Mouse (Mus musculus) hindbrain, embryonic 14.5 days (tissue): ENCODE measurements around the gene Gm10135. TPM values are rescaled to one million over a fixed set of nuclear protein-coding genes. Genes with fewer than 3 reads are reported as not detected.
A peak's percentile ranks its signal among the peaks of the same experiment; 100 is the strongest.
"Not testable (repeated sequence)": the region's sequence is repeated elsewhere in the genome, so short reads cannot be mapped to it uniquely, and the experiment has no call there.

ENCODE experiments used
- ATAC-seq: fragments of 200-750 bp; cut with Nextera tagmentation; 2 replicates; pipeline ENCODE4 v1.8.0; 2017; ENCODE audit warnings: moderate number of reproducible peaks, mild to moderate bottlenecking, moderate TSS enrichment, moderate library complexity; ENCODE audit not compliant: low FRiP score
- DNase-seq: peaks from one replicate; pipeline ENCODE4 v3.0.0-alpha.2; 2015; ENCODE audit warnings: low spot score
- H3K27ac ChIP-seq: fragments of 300-500 bp; sonication (generic); 2 replicates; pipeline ENCODE4 v1.5.1; 2014; ENCODE audit warnings: mild to moderate bottlenecking, moderate library complexity
- H3K27me3 ChIP-seq: fragments of 300-500 bp; sonication (generic); 2 replicates; pipeline ENCODE4 v1.6.1; 2014; ENCODE audit warnings: mild to moderate bottlenecking, low read length, mixed read lengths; ENCODE audit not compliant: control insufficient read depth, insufficient read depth
- H3K36me3 ChIP-seq: fragments of 300-500 bp; sonication (generic); replicated peaks from 2 replicates; pipeline ENCODE4 v1.6.1; 2014; ENCODE audit not compliant: control insufficient read depth, insufficient read depth
- H3K4me1 ChIP-seq: fragments of 300-500 bp; sonication (generic); replicated peaks from 2 replicates; pipeline ENCODE4 v1.6.1; 2014; ENCODE audit warnings: antibody characterized with exemption, low read length, mixed read lengths; ENCODE audit not compliant: control insufficient read depth, insufficient read depth
- H3K4me2 ChIP-seq: fragments of 300-500 bp; sonication (generic); replicated peaks from 2 replicates; pipeline ENCODE4 v1.6.1; 2014; ENCODE audit warnings: mild to moderate bottlenecking, moderate library complexity
- H3K4me3 ChIP-seq: fragments of 300-500 bp; sonication (generic); replicated peaks from 2 replicates; pipeline ENCODE4 v1.5.1; 2014; ENCODE audit warnings: mild to moderate bottlenecking, low read length
- H3K9ac ChIP-seq: fragments of 300-500 bp; sonication (generic); 2 replicates; pipeline ENCODE4 v1.6.1; 2014
- H3K9me3 ChIP-seq: fragments of 300-500 bp; sonication (generic); 2 replicates; pipeline ENCODE4 v1.6.1; 2016; ENCODE audit warnings: low read length; ENCODE audit not compliant: control insufficient read depth
- WGBS: fragments of 180-500 bp; shearing (Covaris S2); extraction: QIAGEN DNeasy Blood & Tissue Kit; methylation state at CpG from one replicate; pipeline ENCODE4 v1.1.7; 2014; 5-methylcytosine and 5-hydroxymethylcytosine counted together
- polyA plus RNA-seq: library from polyadenylated mRNA; unstranded; fragments of >200 nt; fragmentation: Nextera tagmentation; extraction: Ambion mirVana; gene quantifications from 2 replicates; pipeline ENCODE4 v1.2.1, GENCODE M21; 2014

Gm10135 gene
- not detected in 2 replicates for polyA plus RNA-seq

- 95% methylated on average over 7 of the region's 7 CpGs for WGBS
- H3K27me3 ChIP-seq, result no peaks in the 10 kb centered on the region
- H3K36me3 ChIP-seq, result peaks cover 45% of the 10 kb centered on the region
- H3K4me2 ChIP-seq, result no peak within 1 kb of the TSS
- DNase-seq, result no peak
- ATAC-seq, result no peak
- H3K4me3 ChIP-seq, result no peak within 1 kb of the TSS
- H3K9ac ChIP-seq, result no peak within 1 kb of the TSS
- H3K4me1 ChIP-seq, result no peaks in the 10 kb centered on the region
- no peak within 1 kb of the TSS for H3K27ac ChIP-seq
- H3K9me3 ChIP-seq, result no peaks in the 10 kb centered on the region
These were observed at the start of gene Gm10135 for GRCm38 (mm10) chr5:72974602-72975001. Gene Gm10135 (minus strand): TSS chr5:72974702.

- Histone ChIP-seq H3K9ac (no peak overlapping the region), H3K27ac (no peak overlapping the region), H3K9me3 (no peaks in the 10 kb centered on the region), H3K4me2 (no peak overlapping the region), H3K4me1 (no peaks in the 10 kb centered on the region), H3K27me3 (no peaks in the 10 kb centered on the region), H3K36me3 (peaks cover 67% of the 10 kb centered on the region), H3K4me3 (no peak overlapping the region)
- no peak for ATAC-seq
- 95% methylated on average over 13 of the region's 13 CpGs for WGBS
- no peak for DNase-seq
These were observed 49.3 kb upstream of the Gm10135 start for GRCm38 (mm10) chr5:73023801-73024200.

GRCm38 (mm10) chr5:73014745-73015144 is 40.2 kb upstream of the Gm10135 start:
- Histone ChIP-seq H3K27ac (no peak overlapping the region), H3K9ac (no peak overlapping the region), H3K9me3 (no peaks in the 10 kb centered on the region), H3K27me3 (peaks cover 4% of the 10 kb centered on the region; the same call in 1 of the 2 replicates), H3K4me3 (no peak overlapping the region), H3K4me2 (no peak overlapping the region), H3K36me3 (no peaks in the 10 kb centered on the region), H3K4me1 (no peaks in the 10 kb centered on the region; the same call in 1 of the 2 replicates)
- ATAC-seq, result no peak
- no peak for DNase-seq
- WGBS, result 37% methylated on average over 9 of the region's 9 CpGs

GRCm38 (mm10) chr5:73013611-73014287 is 39.2 kb upstream of the Gm10135 start:
- peak; percentile 81 for ATAC-seq
- H3K27ac ChIP-seq, H3K36me3 ChIP-seq, DNase-seq, H3K27me3 ChIP-seq, H3K4me1 ChIP-seq, H3K9me3 ChIP-seq: not testable (repeated sequence)
- Histone ChIP-seq H3K4me3 (peak overlapping the region; percentile 35), H3K4me2 (peak overlapping the region; percentile 66), H3K9ac (peak overlapping the region; percentile 49)
- 2% methylated on average over 48 of the region's 65 CpGs for WGBS

GRCm38 (mm10) chr5:73012884-73013610 is 38.5 kb upstream of the Gm10135 start:
- ATAC-seq, result peak; percentile 66
- 21% methylated on average over 23 of the region's 27 CpGs for WGBS
- not testable (repeated sequence) for H3K36me3 ChIP-seq, H3K27ac ChIP-seq, H3K9ac ChIP-seq, H3K27me3 ChIP-seq, H3K4me1 ChIP-seq, DNase-seq, H3K9me3 ChIP-seq
- Histone ChIP-seq H3K4me2 (peak overlapping the region; percentile 66), H3K4me3 (peak overlapping the region; percentile 35)

- not testable (repeated sequence) for H3K9ac ChIP-seq, H3K4me1 ChIP-seq, H3K27ac ChIP-seq, H3K4me3 ChIP-seq, ATAC-seq, H3K9me3 ChIP-seq, H3K27me3 ChIP-seq, DNase-seq, H3K4me2 ChIP-seq, H3K36me3 ChIP-seq
- 96% methylated on average over 15 of the region's 16 CpGs for WGBS
These were observed 37.3 kb upstream of the Gm10135 start for GRCm38 (mm10) chr5:73011806-73012205.

- not testable (repeated sequence) for H3K4me1 ChIP-seq, H3K9me3 ChIP-seq, H3K27ac ChIP-seq, DNase-seq, ATAC-seq, H3K4me2 ChIP-seq, H3K36me3 ChIP-seq, H3K27me3 ChIP-seq, H3K4me3 ChIP-seq, H3K9ac ChIP-seq
- WGBS, result 46% methylated on average over 8 of the region's 8 CpGs
These were observed 33.7 kb upstream of the Gm10135 start for GRCm38 (mm10) chr5:73008230-73008629.

- no peaks in the 10 kb centered on the region for H3K9me3 ChIP-seq
- 52% methylated on average over 5 of the region's 5 CpGs for WGBS
- H3K36me3 ChIP-seq, result no peaks in the 10 kb centered on the region
- H3K27ac ChIP-seq, result no peak overlapping the region
- peaks cover 5% of the 10 kb centered on the region; the same call in 1 of the 2 replicates for H3K27me3 ChIP-seq
- peaks cover 4% of the 10 kb centered on the region; the same call in 1 of the 2 replicates for H3K4me1 ChIP-seq
- ATAC-seq, result peak; percentile 16; the same call in 1 of the 2 replicates
- peak overlapping the region; percentile 60 for H3K9ac ChIP-seq
- H3K4me2 ChIP-seq, result peak overlapping the region; percentile 70
- peak overlapping the region; percentile 44 for H3K4me3 ChIP-seq
- no peak for DNase-seq
These were observed 33.1 kb upstream of the Gm10135 start for GRCm38 (mm10) chr5:73007582-73007959.

- Histone ChIP-seq H3K4me2 (peak within 1 kb of the TSS; percentile 70), H3K27me3 (peaks cover 5% of the 10 kb centered on the region; the same call in 1 of the 2 replicates), H3K9me3 (no peaks in the 10 kb centered on the region), H3K27ac (0 out of 2 replicates have a peak within 1 kb of the TSS, but pooled peaks have one; percentile 20), H3K36me3 (no peaks in the 10 kb centered on the region), H3K4me3 (peak within 1 kb of the TSS; percentile 44), H3K4me1 (peaks cover 4% of the 10 kb centered on the region; the same call in 1 of the 2 replicates), H3K9ac (peak within 1 kb of the TSS; percentile 60)
- ATAC-seq (peak; percentile 92), DNase-seq (no peak)
- WGBS, result 7% methylated on average over 64 of the region's 65 CpGs
These were observed 32.5 kb upstream of the Gm10135 start, which contains the start of gene Slc10a4 for GRCm38 (mm10) chr5:73006784-73007581. Gene Slc10a4 (plus strand): TSS chr5:73006883.
